Mouse (Mus musculus): ENCODE data around the gene Atp5f1. TPM values are rescaled to one million over a fixed set of nuclear protein-coding genes. Genes with fewer than 3 reads are reported as not detected.
"Not testable (repeated sequence)": the region's sequence is repeated elsewhere in the genome, so short reads cannot be mapped to it uniquely, and the experiment has no call there.

Atp5f1 gene
- polyA plus RNA-seq, 1 experiment from 2014 or later = 593 TPM

DNA sequence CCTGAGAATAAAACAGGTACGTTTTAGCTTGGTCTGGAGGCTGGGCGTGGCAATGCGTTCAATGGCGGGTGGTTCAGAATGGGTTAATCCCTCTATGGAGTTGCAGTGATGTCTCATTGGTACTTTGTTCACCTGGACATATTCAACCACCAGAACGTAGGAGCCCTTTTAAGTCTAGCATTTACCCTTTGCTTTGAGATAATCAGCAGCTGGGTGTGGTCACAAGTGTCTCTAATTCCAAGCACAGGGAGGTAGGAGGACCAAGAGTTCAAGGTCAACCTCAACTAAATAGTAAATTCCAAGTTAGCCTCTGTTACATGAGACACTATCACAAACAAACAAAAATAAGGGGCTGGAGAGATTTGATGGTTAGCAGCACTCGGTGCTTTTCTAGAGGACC is 31.1 kb downstream of the Atp5f1 start:
- 0 out of 2 replicates have a peak, but pooled peaks cover 3% of the 10 kb centered on the region for H3K36me3 ChIP-seq
- no peak overlapping the region for H3K9ac ChIP-seq (replicated peaks)
- H3K4me3 ChIP-seq (replicated peaks) = no peak overlapping the region
- no peak overlapping the region for H3K4me2 ChIP-seq
- no peaks in the 10 kb centered on the region for H3K9me3 ChIP-seq (replicated peaks)
- no peaks in the 10 kb centered on the region for H3K4me1 ChIP-seq
- H3K27ac ChIP-seq (replicated peaks) = no peak overlapping the region
- H3K27me3 ChIP-seq (replicated peaks) = no peaks in the 10 kb centered on the region
- ATAC-seq (ENCODE audit: low FRiP score) = no peak
- WGBS = 91% methylated on average over 6 of the region's 6 CpGs

DNA sequence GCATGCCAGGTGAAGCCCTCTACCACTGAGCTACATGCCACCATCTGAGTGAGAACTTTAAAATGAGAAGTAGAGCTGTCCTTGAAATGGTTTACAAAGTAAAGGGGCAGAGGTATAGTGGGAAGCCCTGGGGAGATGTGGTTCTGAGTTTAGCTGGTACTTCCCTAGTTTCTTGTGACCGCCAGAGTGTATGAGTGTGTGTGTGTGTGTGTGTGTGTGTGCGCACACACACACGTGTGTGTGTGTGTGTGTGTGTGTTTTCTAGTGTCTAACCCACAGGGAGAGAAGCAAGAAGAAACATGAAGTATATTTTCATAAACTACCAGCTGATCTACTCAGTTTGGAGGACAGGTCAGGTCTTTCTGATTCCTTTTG is 31.7 kb downstream of the Atp5f1 start:
- 0 out of 2 replicates have a peak, but pooled peaks cover 3% of the 10 kb centered on the region for H3K36me3 ChIP-seq
- no peak overlapping the region for H3K27ac ChIP-seq (replicated peaks)
- no peaks in the 10 kb centered on the region for H3K27me3 ChIP-seq (replicated peaks)
- no peak overlapping the region for H3K4me2 ChIP-seq
- H3K4me3 ChIP-seq (replicated peaks) = no peak overlapping the region
- H3K9ac ChIP-seq (replicated peaks) = no peak overlapping the region
- no peaks in the 10 kb centered on the region for H3K4me1 ChIP-seq
- 90% methylated on average over 3 of the region's 3 CpGs for WGBS
- ATAC-seq (ENCODE audit: low FRiP score) = no peak
- no peaks in the 10 kb centered on the region for H3K9me3 ChIP-seq (replicated peaks)

DNA sequence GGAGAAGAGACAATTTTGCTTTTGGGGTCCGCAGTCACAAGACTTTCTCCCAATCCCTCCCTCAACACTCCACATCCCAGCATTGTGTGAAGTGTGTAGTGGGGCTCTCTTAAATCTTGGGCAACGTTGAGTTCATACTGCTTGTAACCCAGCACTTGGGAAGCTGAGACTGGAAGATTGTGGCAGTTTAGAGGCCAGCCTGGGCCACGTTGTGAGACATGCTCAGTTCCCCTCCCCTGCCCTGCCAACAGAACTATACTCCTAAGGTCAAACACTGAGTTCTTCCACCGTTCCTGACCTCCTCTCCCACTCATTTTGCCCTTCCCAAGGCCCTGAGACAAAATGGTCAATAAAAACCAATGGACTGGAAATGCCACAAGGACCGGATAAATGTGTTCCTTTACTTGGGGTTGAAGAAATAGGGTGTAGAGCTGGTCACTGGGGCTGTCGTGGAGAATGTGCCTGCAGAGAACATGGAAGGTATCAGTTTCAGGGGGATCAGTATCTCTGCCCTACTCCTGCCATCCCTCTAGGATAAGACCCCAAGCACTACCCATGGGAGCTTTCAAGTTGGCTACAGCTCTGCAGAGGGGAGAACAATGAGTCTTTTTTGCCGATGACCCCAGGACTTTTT is 32.2 kb downstream of the Atp5f1 start:
- Histone ChIP-seq H3K4me1 (no peaks in the 10 kb centered on the region), H3K4me3 (replicated peaks) (no peak overlapping the region), H3K27ac (replicated peaks) (no peak overlapping the region), H3K9ac (replicated peaks) (no peak overlapping the region), H3K36me3 (0 out of 2 replicates have a peak, but pooled peaks cover 3% of the 10 kb centered on the region), H3K9me3 (replicated peaks) (no peaks in the 10 kb centered on the region), H3K4me2 (no peak overlapping the region), H3K27me3 (replicated peaks) (no peaks in the 10 kb centered on the region)
- WGBS = 52% methylated on average over 7 of the region's 7 CpGs
- no peak for ATAC-seq (ENCODE audit: low FRiP score)

DNA sequence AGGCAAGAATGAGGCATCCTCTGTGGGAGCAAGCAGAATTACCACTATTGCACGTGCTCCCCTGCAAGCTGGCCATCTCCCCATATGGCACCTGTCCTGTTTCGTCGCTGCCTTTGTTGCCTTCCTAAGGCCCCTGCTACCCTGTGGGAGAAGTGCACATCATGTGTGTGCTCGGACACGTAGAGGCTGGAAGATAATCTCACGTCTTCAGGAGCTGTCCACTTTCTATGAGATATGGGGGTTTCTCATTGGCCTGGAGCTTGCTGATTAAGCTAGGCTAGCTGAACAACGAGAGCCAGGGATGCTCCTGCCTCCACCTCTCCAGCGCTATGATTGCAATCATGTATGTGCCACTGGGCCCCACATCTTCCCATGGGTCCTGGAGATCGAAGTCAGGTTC is 35.3 kb downstream of the Atp5f1 start:
- Histone ChIP-seq H3K4me3 (replicated peaks) (no peak overlapping the region), H3K27me3 (replicated peaks) (no peaks in the 10 kb centered on the region), H3K27ac (replicated peaks) (no peak overlapping the region), H3K36me3 (no peaks in the 10 kb centered on the region), H3K4me2 (no peak overlapping the region), H3K9ac (replicated peaks) (no peak overlapping the region), H3K4me1 (no peaks in the 10 kb centered on the region), H3K9me3 (replicated peaks) (no peaks in the 10 kb centered on the region)
- WGBS = 89% methylated on average over 9 of the region's 9 CpGs
- ATAC-seq (ENCODE audit: low FRiP score) = no peak

DNA sequence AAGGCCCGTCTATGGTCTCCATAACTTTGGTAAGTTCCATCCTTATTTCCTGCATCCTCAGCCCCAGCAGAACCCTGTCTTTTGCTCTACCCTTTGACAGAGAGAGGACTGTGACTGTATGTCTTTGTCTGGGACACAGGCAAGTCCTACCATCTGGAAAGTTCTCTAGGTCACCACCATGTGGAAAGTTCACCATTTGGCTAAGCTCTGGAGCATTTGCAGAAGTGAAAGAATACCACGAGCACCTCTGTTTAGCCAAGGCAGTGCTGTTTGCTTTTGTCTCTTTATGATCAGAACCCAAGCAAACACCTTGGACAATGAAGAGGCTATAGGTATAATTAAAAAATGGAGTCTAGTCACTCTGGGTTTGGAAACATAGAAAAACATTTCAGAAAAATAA is 37.9 kb downstream of the Atp5f1 start:
- H3K4me1 ChIP-seq = no peaks in the 10 kb centered on the region
- 86% methylated on average over 2 of the region's 2 CpGs for WGBS
- H3K4me3 ChIP-seq (replicated peaks) = no peak overlapping the region
- H3K36me3 ChIP-seq = no peaks in the 10 kb centered on the region
- no peaks in the 10 kb centered on the region for H3K27me3 ChIP-seq (replicated peaks)
- no peak overlapping the region for H3K27ac ChIP-seq (replicated peaks)
- no peaks in the 10 kb centered on the region for H3K9me3 ChIP-seq (replicated peaks)
- H3K4me2 ChIP-seq = no peak overlapping the region
- ATAC-seq (ENCODE audit: low FRiP score) = no peak
- H3K9ac ChIP-seq (replicated peaks) = no peak overlapping the region

DNA sequence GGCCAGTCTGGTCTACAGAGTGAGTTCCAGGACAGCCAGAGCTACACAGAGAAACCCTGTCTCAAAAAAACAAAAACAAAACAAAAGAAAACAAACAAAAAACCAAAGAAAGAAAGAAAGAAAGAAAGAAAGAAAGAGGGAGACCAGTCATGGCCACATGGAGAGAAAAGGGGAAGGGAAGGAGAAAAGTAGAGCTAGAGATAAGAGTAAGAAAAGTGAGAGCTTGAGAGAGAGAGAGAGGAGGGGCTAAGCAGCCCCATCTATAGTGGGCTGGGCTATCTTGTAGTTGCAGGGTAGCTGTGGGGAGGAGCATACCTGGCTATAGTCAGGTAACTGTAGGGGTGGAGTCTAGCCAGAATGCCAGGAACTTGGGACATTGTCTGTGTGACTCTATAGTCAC is 39.2 kb downstream of the Atp5f1 start:
- H3K27ac ChIP-seq (replicated peaks); H3K4me1 ChIP-seq; H3K36me3 ChIP-seq; H3K9ac ChIP-seq (replicated peaks); H3K27me3 ChIP-seq (replicated peaks); H3K4me3 ChIP-seq (replicated peaks); H3K4me2 ChIP-seq; ATAC-seq (ENCODE audit: low FRiP score); H3K9me3 ChIP-seq (replicated peaks): not testable (repeated sequence)

DNA sequence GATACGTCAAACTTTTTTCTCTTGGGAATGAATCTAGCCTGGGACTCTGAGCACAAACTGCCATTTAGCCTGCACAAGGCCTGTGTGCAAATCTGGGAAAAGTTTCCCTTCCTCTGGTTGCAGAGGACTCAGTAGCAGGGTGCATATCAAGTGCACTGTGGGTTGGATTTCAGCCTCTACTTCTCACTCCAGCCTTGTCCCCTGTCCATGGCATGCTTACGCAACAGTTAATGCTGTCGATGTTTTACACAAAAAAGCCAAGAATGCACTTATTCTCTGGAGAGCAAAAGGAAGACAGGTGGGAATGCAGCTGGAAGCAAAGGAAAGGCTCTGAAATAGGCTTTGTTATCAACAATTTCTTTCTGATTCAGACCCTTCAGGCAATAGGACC is 41.5 kb downstream of the Atp5f1 start:
- Histone ChIP-seq H3K27ac (replicated peaks) (no peak overlapping the region), H3K4me1 (no peaks in the 10 kb centered on the region), H3K4me2 (no peak overlapping the region), H3K27me3 (replicated peaks) (no peaks in the 10 kb centered on the region), H3K36me3 (no peaks in the 10 kb centered on the region), H3K4me3 (replicated peaks) (no peak overlapping the region), H3K9me3 (replicated peaks) (no peaks in the 10 kb centered on the region), H3K9ac (replicated peaks) (no peak overlapping the region)
- WGBS = 85% methylated on average over 3 of the region's 3 CpGs
- ATAC-seq (ENCODE audit: low FRiP score) = no peak

DNA sequence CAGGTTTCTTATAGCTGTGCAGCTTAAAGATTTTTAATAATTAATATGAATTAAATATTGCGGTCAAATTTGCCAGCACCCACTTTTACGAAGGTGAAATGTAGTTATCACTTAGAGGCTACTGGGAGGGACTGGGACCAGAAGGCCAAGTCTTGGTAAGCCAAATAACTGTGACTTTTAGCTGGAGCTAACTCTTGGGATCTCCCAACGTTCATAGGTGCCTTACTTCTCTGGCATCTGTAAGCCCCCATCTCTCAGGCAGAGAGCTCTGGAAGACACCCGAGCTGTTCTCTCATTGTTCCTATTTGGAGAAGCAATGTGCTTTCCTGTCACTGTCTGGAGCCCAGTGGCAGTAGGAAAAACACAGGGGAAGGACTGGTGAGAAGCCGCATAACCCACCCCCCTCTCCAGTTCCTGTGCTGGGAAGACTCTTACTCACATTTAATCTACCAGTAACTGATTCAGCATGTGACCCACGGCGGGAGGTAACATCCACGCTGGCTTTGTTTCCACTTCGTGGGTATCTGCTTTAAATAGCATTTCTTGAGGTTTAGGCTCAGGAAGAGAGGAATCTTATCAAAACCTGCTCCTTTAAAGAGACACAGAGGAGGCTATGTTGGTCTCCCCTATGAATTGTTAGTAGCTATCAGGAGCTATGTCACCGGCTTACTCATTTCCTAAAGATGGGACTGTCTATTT is 42.1 kb downstream of the Atp5f1 start:
- ATAC-seq (ENCODE audit: low FRiP score) = no peak
- Histone ChIP-seq H3K9ac (replicated peaks) (no peak overlapping the region), H3K4me3 (replicated peaks) (no peak overlapping the region), H3K27ac (replicated peaks) (no peak overlapping the region), H3K4me2 (no peak overlapping the region), H3K4me1 (no peaks in the 10 kb centered on the region), H3K27me3 (replicated peaks) (no peaks in the 10 kb centered on the region), H3K36me3 (no peaks in the 10 kb centered on the region), H3K9me3 (replicated peaks) (no peaks in the 10 kb centered on the region)
- 72% methylated on average over 10 of the region's 10 CpGs for WGBS

DNA sequence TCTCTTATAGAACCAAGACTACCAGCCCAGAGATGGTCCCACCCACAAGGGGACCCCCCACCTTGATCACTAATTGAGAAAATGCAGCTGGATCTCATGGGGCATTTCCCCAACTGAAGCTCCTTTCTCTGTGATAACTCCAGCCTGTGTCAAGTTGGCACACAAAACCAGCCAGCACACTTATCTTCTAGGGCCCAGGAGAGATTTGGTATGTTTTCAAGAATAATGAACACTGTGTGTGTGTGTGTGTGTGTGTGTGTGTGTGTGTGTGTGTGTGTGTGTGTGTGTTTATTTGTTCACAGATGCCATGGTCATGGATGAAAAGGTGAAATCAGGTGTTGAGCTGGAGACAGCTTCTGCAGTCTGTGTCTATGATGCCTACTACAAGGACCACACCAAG is 43.4 kb downstream of the Atp5f1 start:
- not testable (repeated sequence) for H3K9me3 ChIP-seq (replicated peaks)

DNA sequence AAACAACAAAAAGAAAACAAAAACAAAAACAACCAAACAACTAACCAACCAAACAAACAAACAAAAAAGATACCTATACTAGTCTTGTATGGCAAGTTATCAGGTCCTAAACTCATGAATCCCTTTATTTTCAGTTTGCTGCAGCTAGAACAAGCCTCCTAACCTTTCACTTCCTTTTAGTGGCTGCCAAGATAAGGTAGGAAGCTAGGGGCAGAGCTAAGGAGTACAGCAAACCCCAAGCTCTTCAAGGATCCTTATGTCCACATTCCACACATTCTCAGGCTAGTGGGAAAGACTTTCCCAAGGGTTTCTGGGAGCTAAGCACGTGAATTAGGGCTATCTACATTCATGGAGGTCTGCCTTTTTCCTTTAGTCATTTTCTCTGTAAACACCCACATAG is 44.6 kb downstream of the Atp5f1 start:
- WGBS = 55% methylated on average over 1 of the region's 1 CpGs
- H3K27me3 ChIP-seq (replicated peaks) = no peaks in the 10 kb centered on the region
- no peaks in the 10 kb centered on the region for H3K4me1 ChIP-seq
- no peaks in the 10 kb centered on the region for H3K36me3 ChIP-seq
- no peaks in the 10 kb centered on the region for H3K9me3 ChIP-seq (replicated peaks)
- no peak overlapping the region for H3K4me2 ChIP-seq
- no peak overlapping the region for H3K9ac ChIP-seq (replicated peaks)
- H3K27ac ChIP-seq (replicated peaks) = no peak overlapping the region
- no peak overlapping the region for H3K4me3 ChIP-seq (replicated peaks)
- no peak for ATAC-seq (ENCODE audit: low FRiP score)

More for the DNA sequence above, 43.4 kb downstream of the Atp5f1 start:
- H3K9ac ChIP-seq (replicated peaks); H3K27ac ChIP-seq (replicated peaks); H3K27me3 ChIP-seq (replicated peaks); H3K4me2 ChIP-seq; H3K4me1 ChIP-seq; H3K36me3 ChIP-seq; ATAC-seq (ENCODE audit: low FRiP score); H3K4me3 ChIP-seq (replicated peaks): not testable (repeated sequence)

DNA sequence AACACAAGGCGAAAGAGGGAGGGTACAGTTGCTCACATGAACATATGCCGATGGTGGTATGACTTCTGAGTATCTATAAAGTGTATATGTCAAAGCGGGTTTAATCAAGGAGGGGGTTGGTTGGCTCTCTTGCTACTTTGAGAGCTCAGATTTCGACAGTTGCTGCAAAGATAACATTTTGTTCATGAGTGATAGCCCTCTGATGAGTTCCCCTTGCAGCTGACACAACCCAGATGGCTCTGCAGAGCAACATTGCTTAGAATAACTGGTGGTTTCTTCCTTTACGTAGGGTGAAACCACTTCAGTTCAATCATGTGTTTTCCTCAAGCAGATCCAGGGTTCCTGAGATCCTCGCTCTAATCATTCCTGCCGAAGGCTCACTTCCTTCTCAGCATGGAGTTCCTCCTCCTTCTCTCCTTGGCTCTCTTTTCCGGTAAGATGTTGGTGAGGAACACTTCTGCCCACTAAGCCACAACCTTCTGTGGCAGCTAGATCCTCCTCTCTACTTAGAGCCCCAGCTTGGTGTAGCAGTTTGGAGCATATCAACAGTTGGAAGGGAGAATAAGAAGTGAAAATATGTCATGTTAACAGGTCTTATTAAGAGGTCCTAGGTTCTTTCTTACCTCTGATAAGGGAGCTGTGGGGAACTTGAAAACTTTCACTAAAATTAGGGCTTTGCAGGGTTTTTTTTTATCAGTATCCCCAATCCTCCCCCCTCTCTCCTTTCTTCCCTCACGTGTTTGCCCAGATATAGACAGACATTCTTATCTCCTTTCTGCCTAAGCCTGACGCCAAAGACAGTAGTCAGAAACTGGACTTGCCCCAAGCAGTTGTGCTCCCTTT is 45.8 kb downstream of the Atp5f1 start:
- no peak overlapping the region for H3K4me2 ChIP-seq
- WGBS = 77% methylated on average over 10 of the region's 10 CpGs
- ATAC-seq (ENCODE audit: low FRiP score) = no peak
- no peaks in the 10 kb centered on the region for H3K27me3 ChIP-seq (replicated peaks)
- H3K4me3 ChIP-seq (replicated peaks) = no peak overlapping the region
- no peaks in the 10 kb centered on the region for H3K36me3 ChIP-seq
- no peaks in the 10 kb centered on the region for H3K9me3 ChIP-seq (replicated peaks)
- H3K9ac ChIP-seq (replicated peaks) = no peak overlapping the region
- H3K4me1 ChIP-seq = no peaks in the 10 kb centered on the region
- H3K27ac ChIP-seq (replicated peaks) = no peak overlapping the region
